Mouse (Mus musculus) ES-E14 (cell line): Measurements from ENCODE around the gene Carns1. TPM values are rescaled to one million over a fixed set of nuclear protein-coding genes. Genes with fewer than 3 reads are reported as not detected.

Experiments used
- DNase-seq: peaks from one replicate; pipeline ENCODE4 v3.0.0-alpha.2; 2013; ENCODE audit warnings: low read depth, low spot score
- H3K27ac ChIP-seq: 2 replicates; pipeline ENCODE4 v1.5.1; 2012; ENCODE audit warnings: low read depth, mild to moderate bottlenecking, low read length, moderate library complexity, mixed read lengths; ENCODE audit not compliant: poor library complexity, insufficient read depth, severe bottlenecking
- H3K36me3 ChIP-seq: 2 replicates; pipeline ENCODE4 v1.6.1; 2012; ENCODE audit warnings: mild to moderate bottlenecking, low read length, moderate library complexity, mixed read lengths; ENCODE audit not compliant: control insufficient read depth, poor library complexity, insufficient read depth, severe bottlenecking
- H3K4me1 ChIP-seq, 2 experiments: fragments of 150-350 bp in 1 of 2; sonication (generic) in 1 of 2; 2 replicates each; pipeline ENCODE4 v1.6.1; 2012; ENCODE audit warnings: low read length in 2 of 2, mild to moderate bottlenecking in 1 of 2, mixed read lengths in 1 of 2; ENCODE audit not compliant: control insufficient read depth in 2 of 2, insufficient read depth in 2 of 2, poor library complexity in 1 of 2
- H3K4me3 ChIP-seq, 2 experiments: fragments of 150-350 bp in 1 of 2; sonication (generic) in 1 of 2; 2 replicates each; pipeline ENCODE4 v1.5.1; 2012; ENCODE audit warnings: low read length in 2 of 2, low read depth in 1 of 2, mild to moderate bottlenecking in 1 of 2, mixed read lengths in 1 of 2; ENCODE audit not compliant: insufficient read depth in 1 of 2, poor library complexity in 1 of 2, severe bottlenecking in 1 of 2
- H3K9ac ChIP-seq: 2 replicates; pipeline ENCODE4 v1.6.1; 2012; ENCODE audit warnings: low read depth, mild to moderate bottlenecking, low read length, mixed read lengths; ENCODE audit not compliant: poor library complexity, insufficient read depth, severe bottlenecking
- H3K9me3 ChIP-seq: fragments of 150-350 bp; sonication (generic); 2 replicates; pipeline ENCODE4 v1.6.1; 2012; ENCODE audit warnings: low read depth, mild to moderate bottlenecking, low read length; ENCODE audit not compliant: control insufficient read depth, insufficient read depth
- CHD2 ChIP-seq: IDR thresholded peaks from 2 replicates; pipeline ENCODE4 v1.6.1; 2014; ENCODE audit warnings: mild to moderate bottlenecking, low read depth, low read length, inconsistent platforms
- HCFC1 ChIP-seq: IDR thresholded peaks from 2 replicates; pipeline ENCODE4 v1.6.1; 2012; ENCODE audit warnings: low read length, inconsistent platforms, borderline replicate concordance; ENCODE audit not compliant: insufficient read depth
- MAFK ChIP-seq: IDR thresholded peaks from 2 replicates; pipeline ENCODE4 v1.6.1; 2014; ENCODE audit warnings: mild to moderate bottlenecking, low read depth, low read length, inconsistent platforms; ENCODE audit not compliant: insufficient read depth
- ZC3H11A ChIP-seq: IDR thresholded peaks from 2 replicates; pipeline ENCODE4 v1.6.1; 2012; ENCODE audit warnings: low read depth, mild to moderate bottlenecking, inconsistent platforms, low read length, borderline replicate concordance
- ZNF384 ChIP-seq: IDR thresholded peaks from 2 replicates; pipeline ENCODE4 v1.6.1; 2012; ENCODE audit warnings: low read depth, low read length, inconsistent platforms
- in situ Hi-C, 2 experiments: fragments of 600-800 bp; cut with MboI; formaldehyde crosslinking; loops; one replicate each; pipeline ENCODE4 v1.15.1; 2025; ENCODE audit warnings: low sequenced_read_pairs in 2 of 2, inconsistent platforms in 1 of 2; ENCODE audit not compliant: unreplicated experiment in 2 of 2
- total RNA-seq: library from RNA; depleted of rRNA; stranded (reverse); fragments of 300-350 nt; gene quantifications from 2 replicates; pipeline ENCODE4 v1.2.3, GENCODE M21; 2012

Carns1 gene
- total RNA-seq, 1 experiment = 2.3 TPM

GRCm38 (mm10) chr19:4197180-4197579 lies 21.9 kb upstream of the Carns1 start:
- Histone ChIP-seq H3K9me3 (no peaks in the 10 kb centered on the region), H3K4me1 (peaks cover 2 to 15% of the 10 kb centered on the region in 2 experiments; a peak in 2 of 4 replicates), H3K36me3 (peaks cover 63% of the 10 kb centered on the region), H3K27ac (no peak overlapping the region), H3K4me3 (no peak overlapping the region), H3K9ac (no peak overlapping the region)
- TF ChIP-seq MAFK = peak; percentile 79
- TF ChIP-seq CHD2 = no peak
- TF ChIP-seq ZNF384 = no peak
- in situ Hi-C loops = no loop called here
- DNase-seq = no peak

GRCm38 (mm10) chr19:4196548-4196947 lies 21.3 kb upstream of the Carns1 start:
- no peak for TF ChIP-seq ZNF384
- TF ChIP-seq MAFK = no peak
- no peak for TF ChIP-seq CHD2
- no peak for TF ChIP-seq ZC3H11A
- TF ChIP-seq HCFC1 = no peak
- H3K4me1 ChIP-seq = peaks cover 2 to 15% of the 10 kb centered on the region in 2 experiments; a peak in 3 of 4 replicates
- H3K9me3 ChIP-seq = no peaks in the 10 kb centered on the region
- no peak overlapping the region for H3K4me3 ChIP-seq
- in situ Hi-C loops = no loop called here
- no peak for DNase-seq
- peaks cover 63% of the 10 kb centered on the region for H3K36me3 ChIP-seq
- 0 out of 2 replicates have a peak overlapping the region, but pooled peaks have one; percentile 20 for H3K9ac ChIP-seq
- no peak overlapping the region for H3K27ac ChIP-seq

GRCm38 (mm10) chr19:4196048-4196447 lies 20.8 kb upstream of the Carns1 start:
- DNase-seq = no peak
- H3K4me1 ChIP-seq = peaks cover 2 to 18% of the 10 kb centered on the region in 2 experiments; a peak in 3 of 4 replicates
- in situ Hi-C loops = no loop called here
- TF ChIP-seq HCFC1 (no peak), CHD2 (no peak), MAFK (no peak), ZC3H11A (no peak), ZNF384 (no peak)
- peaks cover 63% of the 10 kb centered on the region for H3K36me3 ChIP-seq
- no peaks in the 10 kb centered on the region for H3K9me3 ChIP-seq
- H3K9ac ChIP-seq = no peak overlapping the region
- no peak overlapping the region for H3K27ac ChIP-seq
- no peak overlapping the region for H3K4me3 ChIP-seq

DNA sequence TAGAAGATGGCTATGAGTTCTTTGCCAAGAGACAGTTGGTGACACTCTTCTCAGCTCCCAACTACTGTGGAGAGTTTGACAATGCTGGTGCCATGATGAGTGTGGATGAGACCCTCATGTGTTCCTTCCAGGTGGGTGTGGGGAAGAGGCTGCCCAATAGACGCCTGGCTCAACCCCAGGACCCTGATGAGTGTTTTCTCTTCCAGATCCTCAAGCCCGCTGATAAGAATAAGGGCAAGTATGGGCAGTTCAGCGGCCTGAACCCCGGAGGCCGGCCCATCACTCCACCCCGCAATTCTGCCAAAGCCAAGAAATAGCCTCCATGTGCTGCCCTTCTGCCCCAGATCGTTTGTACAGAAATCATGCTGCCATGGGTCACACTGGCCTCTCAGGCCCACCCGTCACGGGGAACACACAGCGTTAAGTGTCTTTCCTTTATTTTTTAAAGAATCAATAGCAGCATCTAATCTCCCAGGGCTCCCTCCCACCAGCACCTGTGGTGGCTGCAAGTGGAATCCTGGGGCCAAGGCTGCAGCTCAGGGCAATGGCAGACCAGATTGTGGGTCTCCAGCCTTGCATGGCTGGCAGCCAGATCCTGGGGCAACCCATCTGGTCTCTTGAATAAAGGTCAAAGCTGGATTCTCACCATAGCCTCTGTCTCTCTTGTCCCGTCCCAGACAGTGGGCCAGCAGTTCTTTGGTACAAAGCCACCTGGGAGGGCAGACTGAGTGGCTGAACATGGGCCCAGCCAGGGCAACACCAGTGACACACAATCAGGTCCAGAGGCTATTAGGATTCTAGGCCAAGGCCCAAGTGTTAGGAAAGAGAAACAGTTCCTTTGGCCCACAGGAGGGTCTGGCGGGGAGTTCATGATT lies 19.7 kb upstream of the Carns1 start:
- Histone ChIP-seq H3K4me1 (peaks cover 2 to 18% of the 10 kb centered on the region in 2 experiments; a peak in 3 of 4 replicates), H3K36me3 (peaks cover 57% of the 10 kb centered on the region), H3K4me3 (no peak overlapping the region), H3K9ac (no peak overlapping the region), H3K27ac (no peak overlapping the region), H3K9me3 (no peaks in the 10 kb centered on the region)
- no peak for TF ChIP-seq ZC3H11A
- no peak for TF ChIP-seq MAFK
- no peak for TF ChIP-seq ZNF384
- no peak for TF ChIP-seq CHD2
- no peak for TF ChIP-seq HCFC1
- in situ Hi-C loops = no loop called here
- no peak for DNase-seq
